Mouse (Mus musculus): ENCODE results near the gene Adgrl2. TPM values are rescaled to one million over a fixed set of nuclear protein-coding genes. Genes with fewer than 3 reads are reported as not detected.

Gene Adgrl2
- polyA plus RNA-seq, 1 experiment from 2014 or later, result 101 TPM

- no peak for ATAC-seq (ENCODE audit: insufficient number of reproducible peaks, insufficient read depth, low FRiP score, low TSS enrichment, low read depth)
- H3K27ac ChIP-seq, result no peak overlapping the region
- peaks cover 28% of the 10 kb centered on the region for H3K4me1 ChIP-seq (replicated peaks)
- H3K4me3 ChIP-seq (replicated peaks), result no peak overlapping the region
- H3K27me3 ChIP-seq, result no peaks in the 10 kb centered on the region
- 84% methylated on average over 13 of the region's 13 CpGs for WGBS
- no peak overlapping the region for H3K9ac ChIP-seq (replicated peaks)
- no peaks in the 10 kb centered on the region for H3K36me3 ChIP-seq
- no peaks in the 10 kb centered on the region for H3K9me3 ChIP-seq
- H3K4me2 ChIP-seq, result no peak overlapping the region
These were observed 68.3 kb downstream of the Adgrl2 start for GRCm38 (mm10) chr3:148921966-148922587.

GRCm38 (mm10) chr3:148920881-148921280, 69.5 kb downstream of the Adgrl2 start:
- Histone ChIP-seq H3K4me1 (replicated peaks) (peaks cover 26% of the 10 kb centered on the region), H3K4me3 (replicated peaks) (no peak overlapping the region), H3K9ac (replicated peaks) (no peak overlapping the region), H3K9me3 (no peaks in the 10 kb centered on the region), H3K4me2 (no peak overlapping the region), H3K27ac (no peak overlapping the region), H3K27me3 (no peaks in the 10 kb centered on the region), H3K36me3 (no peaks in the 10 kb centered on the region)
- ATAC-seq (ENCODE audit: insufficient number of reproducible peaks, insufficient read depth, low FRiP score, low TSS enrichment, low read depth), result no peak
- 60% methylated on average over 6 of the region's 6 CpGs for WGBS

DNA sequence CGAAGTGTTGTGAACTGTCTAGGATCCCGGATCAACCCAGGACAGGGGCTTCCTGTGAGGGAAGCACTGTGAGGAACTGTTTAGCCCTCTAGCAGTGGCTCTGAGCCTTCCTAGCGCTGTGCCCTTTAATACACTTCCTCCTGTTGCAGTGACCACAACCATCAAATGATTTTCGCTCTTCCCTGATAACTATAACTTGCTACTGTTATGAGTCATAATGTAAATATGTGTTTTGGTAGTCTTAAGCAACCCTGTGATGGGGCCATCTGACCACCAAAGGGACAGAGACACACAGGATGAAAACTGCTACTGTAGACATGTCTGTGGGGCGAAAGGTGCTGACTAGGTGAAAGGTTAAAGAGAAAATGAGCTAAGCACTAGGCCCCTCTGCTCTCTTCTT, 71.9 kb downstream of the Adgrl2 start:
- H3K36me3 ChIP-seq, result no peaks in the 10 kb centered on the region
- H3K27ac ChIP-seq, result no peak overlapping the region
- no peak overlapping the region for H3K4me2 ChIP-seq
- ATAC-seq (ENCODE audit: insufficient number of reproducible peaks, insufficient read depth, low FRiP score, low TSS enrichment, low read depth), result no peak
- whole genome bisulfite sequencing, result 83% methylated on average over 5 of the region's 5 CpGs
- H3K4me1 ChIP-seq (replicated peaks), result peaks cover 25% of the 10 kb centered on the region
- no peak overlapping the region for H3K4me3 ChIP-seq (replicated peaks)
- H3K27me3 ChIP-seq, result no peaks in the 10 kb centered on the region
- H3K9ac ChIP-seq (replicated peaks), result no peak overlapping the region
- H3K9me3 ChIP-seq, result no peaks in the 10 kb centered on the region

- WGBS, result 76% methylated on average over 7 of the region's 7 CpGs
- Histone ChIP-seq H3K4me2 (no peak overlapping the region), H3K4me3 (replicated peaks) (no peak overlapping the region), H3K27me3 (no peaks in the 10 kb centered on the region), H3K36me3 (no peaks in the 10 kb centered on the region), H3K9me3 (no peaks in the 10 kb centered on the region), H3K27ac (no peak overlapping the region), H3K4me1 (replicated peaks) (peaks cover 22% of the 10 kb centered on the region), H3K9ac (replicated peaks) (no peak overlapping the region)
- ATAC-seq (ENCODE audit: insufficient number of reproducible peaks, insufficient read depth, low FRiP score, low TSS enrichment, low read depth), result no peak
These were observed 72.5 kb downstream of the Adgrl2 start for GRCm38 (mm10) chr3:148917837-148918236.

- H3K27ac ChIP-seq, result no peak overlapping the region
- no peak overlapping the region for H3K4me3 ChIP-seq (replicated peaks)
- ATAC-seq (ENCODE audit: insufficient number of reproducible peaks, insufficient read depth, low FRiP score, low TSS enrichment, low read depth), result no peak
- no peaks in the 10 kb centered on the region for H3K9me3 ChIP-seq
- no peak overlapping the region for H3K9ac ChIP-seq (replicated peaks)
- no peaks in the 10 kb centered on the region for H3K27me3 ChIP-seq
- WGBS, result 59% methylated on average over 5 of the region's 5 CpGs
- H3K36me3 ChIP-seq, result no peaks in the 10 kb centered on the region
- no peak overlapping the region for H3K4me2 ChIP-seq
- H3K4me1 ChIP-seq (replicated peaks), result peaks cover 13% of the 10 kb centered on the region
These were observed 74.1 kb downstream of the Adgrl2 start for GRCm38 (mm10) chr3:148916226-148916625.

GRCm38 (mm10) chr3:148912944-148913684, 77.2 kb downstream of the Adgrl2 start:
- no peaks in the 10 kb centered on the region for H3K36me3 ChIP-seq
- no peak overlapping the region for H3K27ac ChIP-seq
- no peaks in the 10 kb centered on the region for H3K9me3 ChIP-seq
- no peak overlapping the region for H3K9ac ChIP-seq (replicated peaks)
- WGBS, result 82% methylated on average over 14 of the region's 14 CpGs
- no peak overlapping the region for H3K4me2 ChIP-seq
- H3K4me3 ChIP-seq (replicated peaks), result no peak overlapping the region
- H3K27me3 ChIP-seq, result no peaks in the 10 kb centered on the region
- no peak for ATAC-seq (ENCODE audit: insufficient number of reproducible peaks, insufficient read depth, low FRiP score, low TSS enrichment, low read depth)
- H3K4me1 ChIP-seq (replicated peaks), result 0 out of 2 replicates have a peak, but pooled peaks cover 4% of the 10 kb centered on the region

- no peak for ATAC-seq (ENCODE audit: insufficient number of reproducible peaks, insufficient read depth, low FRiP score, low TSS enrichment, low read depth)
- Histone ChIP-seq H3K4me2 (no peak overlapping the region), H3K27me3 (no peaks in the 10 kb centered on the region), H3K36me3 (no peaks in the 10 kb centered on the region), H3K9me3 (no peaks in the 10 kb centered on the region), H3K9ac (replicated peaks) (no peak overlapping the region), H3K4me1 (replicated peaks) (0 out of 2 replicates have a peak, but pooled peaks cover 4% of the 10 kb centered on the region), H3K4me3 (replicated peaks) (no peak overlapping the region), H3K27ac (no peak overlapping the region)
- 89% methylated on average over 6 of the region's 6 CpGs for WGBS
These were observed 77.8 kb downstream of the Adgrl2 start for GRCm38 (mm10) chr3:148912536-148912935.

DNA sequence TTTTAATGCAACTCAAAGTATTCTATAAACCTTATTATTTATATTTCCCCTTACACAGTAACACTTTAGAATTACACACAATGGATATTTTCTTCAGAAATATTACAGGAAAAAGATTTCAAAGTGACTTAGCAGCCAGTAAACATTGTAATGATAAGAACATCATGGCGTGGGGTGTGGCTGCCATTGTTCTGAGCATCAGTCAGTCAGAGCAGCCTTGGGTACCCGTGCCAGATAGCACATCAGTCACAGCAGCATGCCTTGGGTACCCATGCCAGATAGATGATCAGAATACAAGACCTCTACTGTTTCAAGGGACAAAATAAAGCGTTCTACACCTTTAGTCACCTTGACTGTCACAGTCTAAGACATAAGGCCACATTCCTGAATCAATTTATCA, 82.5 kb downstream of the Adgrl2 start:
- WGBS, result 81% methylated on average over 3 of the region's 3 CpGs

GRCm38 (mm10) chr3:148907024-148907778, 83.2 kb downstream of the Adgrl2 start:
- H3K9ac ChIP-seq (replicated peaks), result no peak overlapping the region
- H3K4me3 ChIP-seq (replicated peaks), result no peak overlapping the region
- H3K27me3 ChIP-seq, result no peaks in the 10 kb centered on the region
- H3K4me2 ChIP-seq, result no peak overlapping the region
- H3K9me3 ChIP-seq, result no peaks in the 10 kb centered on the region
- H3K36me3 ChIP-seq, result no peaks in the 10 kb centered on the region
- H3K4me1 ChIP-seq (replicated peaks), result 0 out of 2 replicates have a peak, but pooled peaks cover 13% of the 10 kb centered on the region
- no peak overlapping the region for H3K27ac ChIP-seq
- 75% methylated on average over 6 of the region's 6 CpGs for WGBS
- no peak for ATAC-seq (ENCODE audit: insufficient number of reproducible peaks, insufficient read depth, low FRiP score, low TSS enrichment, low read depth)

More for the DNA sequence above, 82.5 kb downstream of the Adgrl2 start:
- Histone ChIP-seq H3K4me1 (replicated peaks) (0 out of 2 replicates have a peak, but pooled peaks cover 13% of the 10 kb centered on the region), H3K9me3 (no peaks in the 10 kb centered on the region), H3K4me2 (no peak overlapping the region), H3K9ac (replicated peaks) (no peak overlapping the region), H3K4me3 (replicated peaks) (no peak overlapping the region), H3K36me3 (no peaks in the 10 kb centered on the region), H3K27me3 (no peaks in the 10 kb centered on the region), H3K27ac (no peak overlapping the region)
- ATAC-seq (ENCODE audit: insufficient number of reproducible peaks, insufficient read depth, low FRiP score, low TSS enrichment, low read depth), result no peak

- H3K27me3 ChIP-seq, result no peaks in the 10 kb centered on the region
- WGBS, result 72% methylated on average over 13 of the region's 13 CpGs
- H3K4me1 ChIP-seq (replicated peaks), result peaks cover 17% of the 10 kb centered on the region
- H3K27ac ChIP-seq, result no peak overlapping the region
- H3K9ac ChIP-seq (replicated peaks), result no peak overlapping the region
- no peak overlapping the region for H3K4me3 ChIP-seq (replicated peaks)
- H3K36me3 ChIP-seq, result no peaks in the 10 kb centered on the region
- no peak for ATAC-seq (ENCODE audit: insufficient number of reproducible peaks, insufficient read depth, low FRiP score, low TSS enrichment, low read depth)
- H3K9me3 ChIP-seq, result no peaks in the 10 kb centered on the region
- H3K4me2 ChIP-seq, result no peak overlapping the region
These were observed 84.2 kb downstream of the Adgrl2 start for GRCm38 (mm10) chr3:148905906-148906779.
